In the genomic region with DNA sequence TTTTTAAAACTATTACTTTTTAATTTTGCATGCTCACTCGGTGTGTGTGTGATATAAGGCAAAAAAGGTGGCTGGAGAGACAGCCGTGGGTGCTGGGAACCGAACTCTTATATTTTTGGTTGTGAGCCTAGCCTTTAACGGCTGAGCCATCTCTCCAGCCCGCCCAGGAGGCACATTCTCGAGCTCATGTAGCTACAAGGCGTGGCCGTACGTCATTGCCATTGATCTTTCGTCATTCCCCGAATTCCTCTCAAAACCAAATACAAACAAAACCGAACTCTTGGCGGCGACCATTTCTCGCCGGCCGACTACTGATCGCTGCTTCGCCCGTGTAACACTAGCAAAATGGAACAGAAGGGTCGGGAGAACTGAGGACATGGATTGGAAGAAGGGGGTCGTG, we compare ENCODE assay signal across 8 mouse cellular contexts. TPM values are rescaled to one million over a fixed set of nuclear protein-coding genes. Genes with fewer than 3 reads are reported as not detected.
DNase-seq lines count a peak whose midpoint lies in the region; ATAC-seq and TF ChIP-seq lines count a peak whose summit lies in the region.
"Not testable (repeated sequence)": the region's sequence is repeated elsewhere in the genome, so short reads cannot be mapped to it uniquely, and the experiment has no call there.

No protein-coding gene starts in this region.

- peak; percentile 94 for DNase-seq in 416B (ENCODE audit: low read depth)
- DNase-seq in adrenal gland, postnatal 4 days (ENCODE audit: low spot score in 2 of 2): peak; percentile 82 to 88
- DNase-seq in heart, adult 2 months: peak; percentile 90 to 97
- DNase-seq in kidney, adult 2 months: peak; percentile 94
- peak; percentile 91 for DNase-seq in midbrain, embryonic 14.5 days
- DNase-seq in spleen, adult 12 weeks (ENCODE audit: low spot score): peak; percentile 82

- not testable (repeated sequence) for H3K4me1 ChIP-seq in embryonic facial prominence, embryonic 13.5 days; heart, adult 2 months (ENCODE audit: control insufficient read depth, insufficient read depth, low read length); kidney, adult 2 months (ENCODE audit: control insufficient read depth, insufficient read depth, low read length); limb, embryonic 12.5 days (replicated peaks); midbrain, embryonic 14.5 days (ENCODE audit: control insufficient read depth, insufficient read depth, low read length)

- not testable (repeated sequence) for TF ChIP-seq POLR2A in heart, adult 2 months (IDR thresholded peaks at IDR 0.05; ENCODE audit: insufficient read depth, low read depth, low read length); kidney, adult 2 months (IDR thresholded peaks at IDR 0.05; ENCODE audit: low read depth, low read length)

- H3K9ac ChIP-seq in embryonic facial prominence, embryonic 13.5 days: peak overlapping the region; percentile 75
- H3K9ac ChIP-seq in heart, adult 2 months (ENCODE audit: low read depth, low read length): peak overlapping the region; percentile 73
- peak overlapping the region; percentile 60 for H3K9ac ChIP-seq in limb, embryonic 12.5 days (replicated peaks)
- peak overlapping the region; percentile 70 for H3K9ac ChIP-seq in midbrain, embryonic 14.5 days (replicated peaks; ENCODE audit: low read length)

- H3K36me3 ChIP-seq in embryonic facial prominence, embryonic 13.5 days; heart, adult 2 months (ENCODE audit: control insufficient read depth, insufficient read depth, low read length); kidney, adult 2 months (ENCODE audit: control insufficient read depth, insufficient read depth, low read length); limb, embryonic 12.5 days; midbrain, embryonic 14.5 days (ENCODE audit: control insufficient read depth, insufficient read depth, low read length): not testable (repeated sequence)

- peak; percentile 15; the same call in 1 of the 2 replicates for ATAC-seq in embryonic facial prominence, embryonic 13.5 days (ENCODE audit: insufficient number of reproducible peaks, insufficient read depth, low FRiP score, low TSS enrichment, low read depth)
- ATAC-seq in limb, embryonic 12.5 days (ENCODE audit: insufficient number of reproducible peaks, insufficient read depth, low FRiP score, low TSS enrichment, low read depth): not testable (repeated sequence)
- ATAC-seq in midbrain, embryonic 14.5 days (ENCODE audit: low FRiP score, low TSS enrichment): peak; percentile 51

- peak overlapping the region; percentile 61 for H3K4me3 ChIP-seq in embryonic facial prominence, embryonic 13.5 days
- peak overlapping the region; percentile 83 for H3K4me3 ChIP-seq in heart, adult 2 months
- H3K4me3 ChIP-seq in kidney, adult 2 months (ENCODE audit: insufficient read depth, low read depth, low read length): peak overlapping the region; percentile 76
- H3K4me3 ChIP-seq in limb, embryonic 12.5 days (replicated peaks): peak overlapping the region; percentile 57
- peak overlapping the region; percentile 58 for H3K4me3 ChIP-seq in midbrain, embryonic 14.5 days (replicated peaks; ENCODE audit: low read depth, low read length)

- peak overlapping the region; percentile 85 for H3K27ac ChIP-seq in embryonic facial prominence, embryonic 13.5 days
- H3K27ac ChIP-seq in heart, adult 2 months: peak overlapping the region; percentile 86
- peak overlapping the region; percentile 68; the same call in 1 of the 2 replicates for H3K27ac ChIP-seq in kidney, adult 2 months (ENCODE audit: insufficient read depth, low read depth, low read length)
- peak overlapping the region; percentile 86 for H3K27ac ChIP-seq in limb, embryonic 12.5 days
- peak overlapping the region; percentile 89 for H3K27ac ChIP-seq in midbrain, embryonic 14.5 days (replicated peaks; ENCODE audit: low read depth, low read length)

- not testable (repeated sequence) for H3K27me3 ChIP-seq in embryonic facial prominence, embryonic 13.5 days; heart, adult 2 months (ENCODE audit: control insufficient read depth, insufficient read depth, low read length); kidney, adult 2 months (replicated peaks; ENCODE audit: control insufficient read depth, insufficient read depth, low read length); limb, embryonic 12.5 days; midbrain, embryonic 14.5 days (ENCODE audit: control insufficient read depth, insufficient read depth, low read length)

- intact Hi-C loops in heart, adult 2 months (cut with DNase I): not testable (repeated sequence)

- not testable (repeated sequence) for H3K79me2 ChIP-seq in heart, adult 2 months (replicated peaks; ENCODE audit: control insufficient read depth, insufficient read depth, low read length)

- peak; percentile 70; the same call in 1 of the 2 replicates for TF ChIP-seq EP300 in heart, adult 2 months (IDR thresholded peaks at IDR 0.05; ENCODE audit: insufficient read depth, low read depth, low read length)

- under 1% methylated on average over 22 of the region's 22 CpGs for WGBS in embryonic facial prominence, embryonic 13.5 days
- WGBS in heart, adult 2 months: under 1% methylated on average over 22 of the region's 22 CpGs
- under 1% methylated on average over 22 of the region's 22 CpGs for WGBS in kidney, adult 2 months
- under 1% methylated on average over 22 of the region's 22 CpGs for WGBS in limb, embryonic 12.5 days
- under 1% methylated on average over 22 of the region's 22 CpGs for WGBS in midbrain, embryonic 14.5 days

- peak overlapping the region; percentile 41 for H3K4me2 ChIP-seq in embryonic facial prominence, embryonic 13.5 days
- H3K4me2 ChIP-seq in limb, embryonic 12.5 days: peak overlapping the region; percentile 43
- peak overlapping the region; percentile 40 for H3K4me2 ChIP-seq in midbrain, embryonic 14.5 days (ENCODE audit: low read length)

- not testable (repeated sequence) for H3K9me3 ChIP-seq in embryonic facial prominence, embryonic 13.5 days; limb, embryonic 12.5 days; midbrain, embryonic 14.5 days (ENCODE audit: control insufficient read depth, low read length)

- not testable (repeated sequence) for TF ChIP-seq CTCF in heart, adult 2 months (IDR thresholded peaks at IDR 0.05); kidney, adult 2 months (conservative IDR thresholded peaks at IDR 0.05; ENCODE audit: insufficient read depth, insufficient read length, low read depth, low read length)

RNA-seq across cellular contexts. Expression of gene Klrb1c, which starts 29.0 kb away (rescaled TPM):
- total RNA-seq in adrenal gland, postnatal 4 days (2021): under 1 TPM; 0.11 to 0.25 TPM
- 0.10 TPM in 1 of 2 replicates, not detected in the other for polyA plus RNA-seq in embryonic facial prominence, embryonic 13.5 days (2015; fragmentation: Nextera tagmentation; extraction: Ambion mirVana)
- total RNA-seq in heart, adult 2 months (2021): under 1 TPM; 0.18 TPM
- polyA plus RNA-seq in heart, adult 2 months (2012; rRNA removed): 0.20 and 0.92 TPM in 2 replicates
- polyA plus RNA-seq in kidney, adult 2 months (2012; rRNA removed): 0.15 and 0.31 TPM in 2 replicates
- not detected in 2 replicates for polyA plus RNA-seq in limb, embryonic 12.5 days (2016; fragmentation: Nextera tagmentation; extraction: Ambion mirVana)
- not detected in 2 replicates for polyA plus RNA-seq in midbrain, embryonic 14.5 days (2014; fragmentation: Nextera tagmentation; extraction: Ambion mirVana)

RNA-seq across cellular contexts. Expression of gene Klrb1, which starts 37.2 kb away (rescaled TPM):
- not detected for total RNA-seq in adrenal gland, postnatal 4 days (2021)
- polyA plus RNA-seq in embryonic facial prominence, embryonic 13.5 days (2015; fragmentation: Nextera tagmentation; extraction: Ambion mirVana): not detected in 2 replicates
- total RNA-seq in heart, adult 2 months (2021): not detected
- polyA plus RNA-seq in heart, adult 2 months (2012; rRNA removed): not detected in 2 replicates
- polyA plus RNA-seq in kidney, adult 2 months (2012; rRNA removed): not detected in 2 replicates
- not detected in 2 replicates for polyA plus RNA-seq in limb, embryonic 12.5 days (2016; fragmentation: Nextera tagmentation; extraction: Ambion mirVana)
- polyA plus RNA-seq in midbrain, embryonic 14.5 days (2014; fragmentation: Nextera tagmentation; extraction: Ambion mirVana): 0.45 and 0.94 TPM in 2 replicates
